Mouse (Mus musculus) ES-E14 (cell line): ENCODE results near the gene Mfsd4b3.

Experiments
- CHD2 ChIP-seq: IDR thresholded peaks from 2 replicates; pipeline ENCODE4 v1.6.1; 2014; ENCODE audit warnings: mild to moderate bottlenecking, low read depth, low read length, inconsistent platforms
- HCFC1 ChIP-seq: IDR thresholded peaks from 2 replicates; pipeline ENCODE4 v1.6.1; 2012; ENCODE audit warnings: low read length, inconsistent platforms, borderline replicate concordance; ENCODE audit not compliant: insufficient read depth
- MAFK ChIP-seq: IDR thresholded peaks from 2 replicates; pipeline ENCODE4 v1.6.1; 2014; ENCODE audit warnings: mild to moderate bottlenecking, low read depth, low read length, inconsistent platforms; ENCODE audit not compliant: insufficient read depth
- ZC3H11A ChIP-seq: IDR thresholded peaks from 2 replicates; pipeline ENCODE4 v1.6.1; 2012; ENCODE audit warnings: low read depth, mild to moderate bottlenecking, inconsistent platforms, low read length, borderline replicate concordance
- ZNF384 ChIP-seq: IDR thresholded peaks from 2 replicates; pipeline ENCODE4 v1.6.1; 2012; ENCODE audit warnings: low read depth, low read length, inconsistent platforms

DNA sequence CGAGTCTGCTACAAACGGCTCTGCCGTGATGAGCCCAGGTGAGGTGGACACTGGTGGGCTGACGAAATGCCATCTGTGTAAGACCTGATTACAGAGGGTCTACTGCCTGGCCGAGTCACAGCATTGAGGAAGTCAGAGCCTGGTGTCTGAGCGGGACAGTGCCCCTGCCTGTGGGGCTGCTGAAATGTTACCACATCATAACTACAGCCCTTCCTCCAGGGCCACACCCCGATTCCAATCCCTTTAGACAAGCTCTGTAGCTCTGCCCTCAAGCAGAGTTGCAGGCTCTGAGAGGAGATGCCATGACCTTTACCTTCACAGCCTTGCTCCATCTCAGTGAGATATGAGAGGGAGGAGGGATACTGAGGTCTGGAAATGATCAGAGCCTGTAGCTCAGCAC is 23.4 kb downstream of the Mfsd4b3 start:
- TF ChIP-seq ZNF384 (no peak), CHD2 (no peak), MAFK (no peak), HCFC1 (no peak), ZC3H11A (no peak)
